Mouse (Mus musculus) brain, embryonic 14.5 days (tissue): Measurements from ENCODE around the gene Ptchd1.

ENCODE experiments used
- CTCF ChIP-seq: fragments of 200-500 bp; IDR thresholded peaks from 2 replicates; pipeline ENCODE4 v1.5.1; 2012; ENCODE audit warnings: inconsistent platforms, mild to moderate bottlenecking, moderate library complexity, borderline replicate concordance; ENCODE audit not compliant: insufficient read depth, insufficient read length; ENCODE audit errors: extremely low read depth
- POLR2A ChIP-seq: fragments of 200-500 bp; IDR thresholded peaks from 2 replicates; pipeline ENCODE4 v1.6.1; 2012; ENCODE audit warnings: mild to moderate bottlenecking, inconsistent platforms, borderline replicate concordance; ENCODE audit not compliant: poor library complexity, insufficient read depth, insufficient read length, severe bottlenecking; ENCODE audit errors: extremely low read depth

DNA sequence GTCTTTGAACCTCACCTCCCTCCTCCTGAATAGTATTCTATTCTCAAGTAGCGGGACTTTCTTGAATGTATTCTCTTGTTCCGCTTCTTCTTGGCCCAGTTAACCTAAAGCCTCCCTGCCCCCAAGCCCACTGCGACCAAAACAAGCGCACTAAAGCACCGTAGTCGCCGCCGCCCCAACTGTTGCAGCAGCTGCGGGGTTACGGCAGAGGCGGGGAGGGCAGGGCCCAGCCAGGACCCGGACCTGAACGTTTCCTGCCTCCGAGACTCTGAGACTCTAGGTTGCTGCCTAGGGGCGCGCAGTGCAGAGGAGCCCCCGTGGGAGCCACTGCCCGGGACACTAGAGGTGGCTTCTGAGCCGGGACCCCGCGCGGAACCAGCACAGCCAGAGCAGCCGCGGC, 1.1 kb downstream of the Ptchd1 start:
- TF ChIP-seq CTCF = no peak
- TF ChIP-seq POLR2A = no peak
